Mouse (Mus musculus) frontal cortex, postnatal 25 days (tissue): ENCODE data around the gene Clcn3.

ENCODE experiments used
- DNase-seq, 2 experiments: peaks; one replicate each; pipeline ENCODE4 v3.0.0; 2022; ENCODE audit warnings: low spot score in 2 of 2

The Clcn3 gene

DNA sequence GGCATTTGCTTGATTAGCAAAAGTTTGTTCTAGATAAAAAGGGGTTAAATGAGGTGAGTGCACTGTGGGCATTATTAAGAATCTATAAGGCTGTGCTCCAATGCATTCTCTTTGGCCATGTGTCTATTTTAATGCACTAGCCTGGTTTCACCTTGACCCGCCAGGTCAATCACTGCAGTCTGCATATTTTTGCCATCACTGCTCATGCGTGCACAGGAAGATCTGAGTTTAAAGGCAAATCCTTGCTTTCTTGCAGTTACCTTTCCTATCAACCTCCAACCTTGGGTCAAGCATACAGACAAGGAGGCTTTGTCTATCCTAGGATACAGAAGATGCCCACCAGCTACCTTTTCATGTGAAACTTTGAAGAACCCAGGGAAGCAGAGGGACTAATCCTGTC, 113.3 kb downstream of the Clcn3 start:
- DNase-seq: no peak

DNA sequence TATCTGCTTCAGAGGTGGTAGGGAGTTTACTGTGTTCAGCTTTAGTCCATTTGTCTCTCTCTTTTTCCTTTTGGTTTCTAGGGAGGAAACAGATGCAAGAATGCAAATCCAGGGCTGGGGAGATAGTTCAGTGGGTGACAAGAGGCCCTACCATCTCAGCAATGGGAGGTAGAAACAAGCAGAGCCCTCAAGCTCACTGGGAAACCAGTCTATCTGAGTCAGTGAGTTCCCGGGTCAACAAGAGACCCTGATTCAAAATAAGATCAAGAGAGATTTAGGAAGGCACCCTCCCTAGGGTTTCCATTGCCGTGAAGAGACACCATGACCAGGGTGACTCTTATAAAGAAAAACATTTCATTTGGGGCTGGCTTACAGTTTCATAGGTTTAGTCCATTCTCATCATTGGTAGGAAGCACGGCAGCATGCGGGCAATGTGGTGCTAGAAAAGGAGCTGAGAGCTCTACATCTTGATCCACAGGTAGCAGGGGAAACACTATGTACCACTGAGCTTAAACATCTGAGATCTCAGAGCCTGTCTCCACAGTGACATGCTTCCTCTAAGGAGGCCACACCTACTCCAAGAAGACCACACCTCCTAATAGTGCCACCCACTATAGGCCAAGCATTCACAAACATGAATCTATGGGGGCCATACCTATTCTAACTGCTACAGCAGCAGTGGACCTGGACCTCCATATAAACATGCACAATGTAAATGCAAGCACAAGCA, 114.7 kb downstream of the Clcn3 start:
- no peak for DNase-seq

DNA sequence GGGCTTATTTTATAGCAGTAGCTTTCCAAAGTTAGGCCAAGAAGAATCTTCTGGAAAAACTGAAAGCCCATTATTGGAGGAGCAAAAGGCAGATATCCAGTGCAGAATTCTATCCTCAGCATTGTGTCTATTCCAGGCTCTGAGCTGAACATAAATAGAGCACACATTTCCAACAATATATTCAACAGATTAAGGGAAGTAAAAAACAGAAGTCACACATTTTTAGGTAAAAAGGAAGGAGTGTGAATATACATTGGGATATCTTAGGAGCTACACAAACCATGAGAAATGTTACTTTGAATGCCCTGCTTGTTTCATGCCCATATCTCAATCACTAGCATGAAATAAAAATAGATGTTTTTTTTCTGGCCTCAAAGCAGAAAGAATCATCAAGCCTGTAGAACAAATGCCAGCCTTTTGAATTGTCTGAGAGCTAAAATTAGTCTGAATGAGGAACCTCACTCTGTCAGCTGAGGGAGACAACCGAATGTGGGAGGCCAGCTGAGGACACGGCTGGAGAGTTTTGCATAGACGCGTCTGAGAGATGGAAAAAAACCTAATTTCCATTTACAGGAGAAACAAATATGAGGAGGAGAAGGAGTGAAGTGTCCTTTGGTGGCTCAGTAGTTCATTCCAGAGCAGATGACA, 115.5 kb downstream of the Clcn3 start:
- no peak for DNase-seq

DNA sequence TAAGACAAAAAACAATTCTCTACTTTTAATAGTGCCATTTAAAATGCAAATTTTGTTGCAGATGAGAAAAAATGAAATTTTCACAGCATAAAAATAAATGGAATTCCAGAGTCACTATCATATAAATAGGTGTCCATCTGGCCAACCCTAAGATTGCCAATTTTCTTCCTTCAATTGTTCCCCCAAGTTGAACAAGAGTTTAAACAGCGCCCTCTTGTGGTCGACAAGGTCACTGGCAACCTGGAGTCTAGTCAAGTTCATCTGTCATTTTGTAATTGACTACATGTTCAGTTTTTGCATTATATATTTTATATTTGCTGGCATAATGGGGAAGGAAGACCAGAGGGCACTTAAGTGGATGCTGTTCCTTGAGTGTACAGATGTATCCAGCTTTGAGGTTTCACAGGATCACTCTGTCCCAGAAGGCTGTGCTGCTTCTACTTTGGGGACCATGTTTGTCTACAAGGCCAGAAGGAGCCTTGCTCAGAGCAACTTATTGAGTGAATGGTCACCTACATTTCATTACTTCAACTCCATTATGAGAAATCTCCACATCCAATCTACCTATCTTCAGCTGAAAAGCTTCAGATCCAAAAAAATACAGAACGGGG, 117.5 kb downstream of the Clcn3 start:
- DNase-seq: peak in 1 of 2 experiments; percentile 55

DNA sequence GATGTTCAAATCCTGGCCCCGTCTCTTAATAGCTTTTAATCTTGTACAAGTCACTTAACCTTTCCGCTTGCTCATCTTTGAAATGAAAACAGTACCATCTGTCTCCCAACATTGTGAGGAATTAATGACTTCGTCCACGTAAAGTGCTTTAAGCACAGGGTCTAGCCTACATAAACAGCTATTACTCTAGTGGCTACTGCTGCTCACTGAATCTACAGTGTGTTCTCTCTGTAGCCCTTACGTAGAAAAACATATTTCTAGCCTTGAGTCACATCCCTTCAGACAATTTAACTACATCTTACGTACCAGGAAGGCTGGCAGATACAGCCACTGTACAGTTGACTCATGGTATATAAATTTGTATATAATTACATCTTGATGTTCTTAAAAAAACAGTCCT, 118.2 kb downstream of the Clcn3 start:
- DNase-seq: no peak

DNA sequence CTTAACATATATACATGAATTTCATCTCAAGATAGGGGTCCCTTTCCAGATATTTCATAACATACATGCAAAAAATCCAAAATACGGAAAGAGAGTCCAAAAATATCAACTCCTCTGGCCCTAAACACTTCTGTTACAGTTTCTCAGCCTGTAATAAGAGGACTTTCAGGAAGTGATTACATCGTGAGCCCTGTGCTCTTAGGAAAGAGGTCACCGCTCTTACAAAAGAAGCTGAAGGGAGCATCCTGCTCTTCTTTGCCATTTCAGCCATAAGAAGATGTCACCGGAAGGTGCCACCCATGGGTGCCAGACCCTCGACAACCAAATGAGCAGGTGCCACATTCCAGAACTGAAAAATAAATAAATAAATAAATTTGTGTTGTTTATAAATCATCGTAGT, 121.3 kb downstream of the Clcn3 start:
- no peak for DNase-seq

DNA sequence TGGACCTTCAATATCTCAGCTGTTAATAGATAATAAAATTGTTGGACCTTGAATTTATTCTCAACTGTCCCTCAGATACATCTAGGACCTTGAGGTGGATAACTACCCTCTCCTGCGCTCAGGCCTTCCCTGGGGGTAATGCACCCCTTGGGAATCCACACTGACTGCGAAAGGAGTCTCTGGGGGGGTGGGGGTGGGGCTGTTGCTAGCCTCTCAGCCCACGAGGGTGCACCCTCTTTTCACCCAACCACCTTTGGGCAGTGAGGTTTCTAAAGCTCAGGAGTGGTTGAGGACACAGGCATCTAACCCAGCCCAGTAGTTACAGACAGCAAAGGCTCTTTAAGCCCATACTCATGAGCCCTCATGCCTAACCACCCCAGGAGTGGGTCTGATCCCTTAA, 122.4 kb downstream of the Clcn3 start:
- no peak for DNase-seq
